Mouse (Mus musculus) stomach, embryonic 14.5 days (tissue): ENCODE data around the gene Pou2f3. TPM values are rescaled to one million over a fixed set of nuclear protein-coding genes. Genes with fewer than 3 reads are reported as not detected.

Experiments
- ATAC-seq: fragments of 200-750 bp; cut with Nextera tagmentation; 2 replicates; pipeline ENCODE4 v1.8.0; 2017; ENCODE audit warnings: low read depth, moderate TSS enrichment; ENCODE audit not compliant: insufficient number of reproducible peaks, insufficient read depth, low FRiP score
- H3K27ac ChIP-seq: fragments of 300-500 bp; sonication (generic); 2 replicates; pipeline ENCODE4 v1.5.1; 2014; ENCODE audit warnings: mild to moderate bottlenecking, low read length, moderate library complexity, mixed read lengths
- H3K27me3 ChIP-seq: fragments of 300-500 bp; sonication (generic); 2 replicates; pipeline ENCODE4 v1.6.1; 2014; ENCODE audit warnings: low read length, control low read depth, mixed read lengths; ENCODE audit not compliant: control insufficient read depth, insufficient read depth
- H3K36me3 ChIP-seq: fragments of 300-500 bp; sonication (generic); 2 replicates; pipeline ENCODE4 v1.6.1; 2014; ENCODE audit warnings: mild to moderate bottlenecking, control low read depth, low read length, moderate library complexity, mixed read lengths; ENCODE audit not compliant: control insufficient read depth, insufficient read depth
- H3K4me1 ChIP-seq: fragments of 300-500 bp; sonication (generic); 2 replicates; pipeline ENCODE4 v1.6.1; 2014; ENCODE audit warnings: low read length, control low read depth, mixed read lengths; ENCODE audit not compliant: control insufficient read depth, insufficient read depth
- H3K4me2 ChIP-seq: fragments of 300-500 bp; sonication (generic); replicated peaks from 2 replicates; pipeline ENCODE4 v1.6.1; 2014; ENCODE audit warnings: low read depth, low read length, control low read depth
- H3K4me3 ChIP-seq: fragments of 300-500 bp; sonication (generic); 2 replicates; pipeline ENCODE4 v1.5.1; 2014; ENCODE audit warnings: low read depth, low read length, control low read depth
- H3K9ac ChIP-seq: fragments of 300-500 bp; sonication (generic); replicated peaks from 2 replicates; pipeline ENCODE4 v1.6.1; 2014; ENCODE audit warnings: low read depth, mild to moderate bottlenecking, control low read depth, low read length, moderate library complexity, mixed read lengths
- H3K9me3 ChIP-seq: fragments of 300-500 bp; sonication (generic); 2 replicates; pipeline ENCODE4 v1.6.1; 2016; ENCODE audit warnings: low read depth, low read length, control low read depth; ENCODE audit not compliant: control insufficient read depth
- WGBS: fragments of 180-500 bp; shearing (Covaris S2); extraction: QIAGEN DNeasy Blood & Tissue Kit; methylation state at CpG from one replicate; pipeline ENCODE4 v1.1.7; 2014; 5-methylcytosine and 5-hydroxymethylcytosine counted together
- polyA plus RNA-seq: library from polyadenylated mRNA; unstranded; fragments of >200 nt; fragmentation: Nextera tagmentation; extraction: Ambion mirVana; gene quantifications from 2 replicates; pipeline ENCODE4 v1.2.1, GENCODE M21; 2014

The Pou2f3 gene
- 0.27 and 0.71 TPM in 2 replicates for polyA plus RNA-seq

GRCm38 (mm10) chr9:43210190-43210682, at the start of gene Pou2f3:
Gene Pou2f3, minus strand, starts transcription at chr9:43210369.
- no peak within 1 kb of the TSS for H3K4me3 ChIP-seq
- ATAC-seq, result peak; percentile 70; the same call in 1 of the 2 replicates
- WGBS, result 6% methylated on average over 13 of the region's 13 CpGs
- H3K9ac ChIP-seq, result no peak within 1 kb of the TSS
- peaks cover 25% of the 10 kb centered on the region for H3K4me1 ChIP-seq
- peak within 1 kb of the TSS; percentile 27; the same call in 1 of the 2 replicates for H3K4me2 ChIP-seq
- no peaks in the 10 kb centered on the region for H3K36me3 ChIP-seq
- H3K27me3 ChIP-seq, result peaks cover 9% of the 10 kb centered on the region; the same call in 1 of the 2 replicates
- no peaks in the 10 kb centered on the region for H3K9me3 ChIP-seq
- H3K27ac ChIP-seq, result peak within 1 kb of the TSS; percentile 77

GRCm38 (mm10) chr9:43253271-43253681, 43.1 kb upstream of the Pou2f3 start:
- Histone ChIP-seq H3K36me3 (no peaks in the 10 kb centered on the region), H3K4me2 (no peak overlapping the region), H3K4me1 (peaks cover 14% of the 10 kb centered on the region), H3K27me3 (no peaks in the 10 kb centered on the region), H3K9me3 (no peaks in the 10 kb centered on the region), H3K9ac (no peak overlapping the region), H3K27ac (peak overlapping the region; percentile 91), H3K4me3 (no peak overlapping the region)
- WGBS, result 32% methylated on average over 5 of the region's 5 CpGs
- ATAC-seq, result peak; percentile 79; the same call in 1 of the 2 replicates

GRCm38 (mm10) chr9:43252790-43253189, 42.6 kb upstream of the Pou2f3 start:
- peak; percentile 54; the same call in 1 of the 2 replicates for ATAC-seq
- 30% methylated on average over 3 of the region's 3 CpGs for WGBS
- H3K36me3 ChIP-seq, result no peaks in the 10 kb centered on the region
- no peak overlapping the region for H3K9ac ChIP-seq
- no peaks in the 10 kb centered on the region for H3K9me3 ChIP-seq
- no peaks in the 10 kb centered on the region for H3K27me3 ChIP-seq
- peak overlapping the region; percentile 14; the same call in 1 of the 2 replicates for H3K4me2 ChIP-seq
- peak overlapping the region; percentile 91 for H3K27ac ChIP-seq
- no peak overlapping the region for H3K4me3 ChIP-seq
- H3K4me1 ChIP-seq, result peaks cover 14% of the 10 kb centered on the region

- no peaks in the 10 kb centered on the region for H3K9me3 ChIP-seq
- no peaks in the 10 kb centered on the region for H3K36me3 ChIP-seq
- no peak overlapping the region for H3K4me3 ChIP-seq
- no peaks in the 10 kb centered on the region for H3K27me3 ChIP-seq
- no peak overlapping the region; the same call in 1 of the 2 replicates for H3K27ac ChIP-seq
- 92% methylated on average over 2 of the region's 2 CpGs for WGBS
- H3K9ac ChIP-seq, result no peak overlapping the region
- H3K4me2 ChIP-seq, result no peak overlapping the region
- no peak for ATAC-seq
- peaks cover 19% of the 10 kb centered on the region for H3K4me1 ChIP-seq
These were observed 41.6 kb upstream of the Pou2f3 start for GRCm38 (mm10) chr9:43251786-43252185.

GRCm38 (mm10) chr9:43246738-43247180, 36.6 kb upstream of the Pou2f3 start:
- H3K27me3 ChIP-seq, result no peaks in the 10 kb centered on the region
- H3K4me2 ChIP-seq, result no peak overlapping the region
- H3K4me1 ChIP-seq, result peaks cover 7% of the 10 kb centered on the region; the same call in 1 of the 2 replicates
- no peak overlapping the region for H3K9ac ChIP-seq
- no peak overlapping the region for H3K27ac ChIP-seq
- ATAC-seq, result no peak
- WGBS, result 21% methylated on average over 10 of the region's 10 CpGs
- H3K4me3 ChIP-seq, result no peak overlapping the region
- H3K36me3 ChIP-seq, result no peaks in the 10 kb centered on the region
- H3K9me3 ChIP-seq, result no peaks in the 10 kb centered on the region

- no peak overlapping the region for H3K4me3 ChIP-seq
- no peak overlapping the region for H3K27ac ChIP-seq
- no peaks in the 10 kb centered on the region for H3K27me3 ChIP-seq
- no peak overlapping the region for H3K4me2 ChIP-seq
- peaks cover 13% of the 10 kb centered on the region for H3K4me1 ChIP-seq
- no peaks in the 10 kb centered on the region for H3K9me3 ChIP-seq
- H3K36me3 ChIP-seq, result no peaks in the 10 kb centered on the region
- WGBS, result 83% methylated on average over 7 of the region's 7 CpGs
- no peak overlapping the region for H3K9ac ChIP-seq
- ATAC-seq, result no peak
These were observed 35.8 kb upstream of the Pou2f3 start for GRCm38 (mm10) chr9:43245801-43246570.

GRCm38 (mm10) chr9:43242432-43242831, 32.3 kb upstream of the Pou2f3 start:
- Histone ChIP-seq H3K36me3 (no peaks in the 10 kb centered on the region), H3K9me3 (no peaks in the 10 kb centered on the region), H3K27ac (no peak overlapping the region), H3K4me1 (peaks cover 27% of the 10 kb centered on the region), H3K27me3 (no peaks in the 10 kb centered on the region), H3K9ac (no peak overlapping the region), H3K4me3 (no peak overlapping the region), H3K4me2 (no peak overlapping the region)
- WGBS, result 78% methylated on average over 5 of the region's 5 CpGs
- no peak for ATAC-seq

- 80% methylated on average over 8 of the region's 8 CpGs for WGBS
These were observed 31.8 kb upstream of the Pou2f3 start for GRCm38 (mm10) chr9:43241970-43242369.

More at GRCm38 (mm10) chr9:43241970-43242369, 31.8 kb upstream of the Pou2f3 start:
- Histone ChIP-seq H3K4me3 (no peak overlapping the region), H3K9ac (no peak overlapping the region), H3K27ac (no peak overlapping the region), H3K27me3 (no peaks in the 10 kb centered on the region), H3K4me2 (no peak overlapping the region), H3K4me1 (peaks cover 29% of the 10 kb centered on the region), H3K36me3 (no peaks in the 10 kb centered on the region), H3K9me3 (no peaks in the 10 kb centered on the region)
- no peak for ATAC-seq
